Mouse (Mus musculus) liver, adult 2 months (tissue): ENCODE results near the gene Lats1. TPM values are rescaled to one million over a fixed set of nuclear protein-coding genes. Genes with fewer than 3 reads are reported as not detected.
A peak's percentile ranks its signal among the peaks of the same experiment; 100 is the strongest.
"Not testable (repeated sequence)": the region's sequence is repeated elsewhere in the genome, so short reads cannot be mapped to it uniquely, and the experiment has no call there.

Experiments
- DNase-seq: peaks from one replicate; pipeline ENCODE4 v3.0.0-alpha.2; 2011; ENCODE audit warnings: low read depth, low spot score; ENCODE audit errors: extremely low read depth
- H3K27ac ChIP-seq: fragments of 200-500 bp; replicated peaks from 2 replicates; pipeline ENCODE4 v1.5.1; 2012; ENCODE audit warnings: low read depth, mild to moderate bottlenecking, control low read depth, inconsistent platforms, low read length; ENCODE audit not compliant: insufficient read depth
- H3K27me3 ChIP-seq: fragments of 200-500 bp; 2 replicates; pipeline ENCODE4 v1.6.1; 2012; ENCODE audit warnings: mild to moderate bottlenecking, moderate library complexity, low read length, inconsistent platforms; ENCODE audit not compliant: control insufficient read depth, insufficient read depth
- H3K36me3 ChIP-seq: fragments of 200-500 bp; 2 replicates; pipeline ENCODE4 v1.6.1; 2012; ENCODE audit warnings: low read length, inconsistent platforms; ENCODE audit not compliant: control insufficient read depth, insufficient read depth
- H3K4me1 ChIP-seq: fragments of 200-500 bp; 2 replicates; pipeline ENCODE4 v1.6.1; 2011; ENCODE audit warnings: low read length; ENCODE audit not compliant: control insufficient read depth, insufficient read depth
- H3K4me3 ChIP-seq: fragments of 200-500 bp; 2 replicates; pipeline ENCODE4 v1.5.1; 2011; ENCODE audit warnings: low read depth, mild to moderate bottlenecking, control low read depth, low read length, moderate library complexity; ENCODE audit not compliant: insufficient read depth
- H3K79me2 ChIP-seq: fragments of 200-500 bp; 2 replicates; pipeline ENCODE4 v1.6.1; 2012; ENCODE audit warnings: inconsistent platforms, mild to moderate bottlenecking, low read length, moderate library complexity; ENCODE audit not compliant: control insufficient read depth, insufficient read depth
- H3K9ac ChIP-seq: fragments of 200-500 bp; 2 replicates; pipeline ENCODE4 v1.6.1; 2012; ENCODE audit warnings: low read depth, mild to moderate bottlenecking, control low read depth, inconsistent platforms, low read length
- CTCF ChIP-seq: fragments of 200-500 bp; IDR thresholded peaks from 2 replicates; pipeline ENCODE4 v1.5.1; 2011; ENCODE audit warnings: low read depth, low read length, control low read depth
- POLR2A ChIP-seq: fragments of 200-500 bp; IDR thresholded peaks from 2 replicates; pipeline ENCODE4 v1.6.1; 2011; ENCODE audit warnings: low read length, control low read depth; ENCODE audit not compliant: insufficient read depth; ENCODE audit errors: extremely low read depth
- WGBS: fragments of 180-500 bp; shearing (Covaris S2); methylation state at CpG from one replicate; pipeline ENCODE4 v1.1.7; 2018; 5-methylcytosine and 5-hydroxymethylcytosine counted together
- polyA plus RNA-seq: library from polyadenylated mRNA; depleted of rRNA; stranded (reverse); fragments of >200 nt; gene quantifications from 2 replicates; pipeline ENCODE4 v1.2.3, GENCODE M21; 2012
- total RNA-seq: library from RNA; depleted of rRNA; stranded (reverse); fragments of >200 nt; gene quantifications from 2 replicates; pipeline ENCODE4 v1.2.3, GENCODE M21; 2014

The Lats1 gene
- total and polyA plus RNA-seq, 2 experiments, result 6.9 to 9.9 TPM

GRCm38 (mm10) chr10:7727011-7727410, 46.0 kb downstream of the Lats1 start:
- Histone ChIP-seq H3K27ac (no peak overlapping the region), H3K4me1 (peaks cover 4% of the 10 kb centered on the region; the same call in 1 of the 2 replicates), H3K9ac (no peak overlapping the region), H3K27me3 (no peaks in the 10 kb centered on the region), H3K79me2 (peaks cover 24% of the 10 kb centered on the region), H3K4me3 (no peak overlapping the region; the same call in 1 of the 2 replicates), H3K36me3 (no peaks in the 10 kb centered on the region)
- DNase-seq, result peak; percentile 59
- 8% methylated on average over 3 of the region's 3 CpGs for WGBS
- TF ChIP-seq POLR2A, result no peak
- no peak for TF ChIP-seq CTCF

- Histone ChIP-seq H3K9ac (no peak overlapping the region), H3K4me3 (no peak overlapping the region), H3K79me2 (peaks cover 24% of the 10 kb centered on the region), H3K4me1 (peaks cover 4% of the 10 kb centered on the region), H3K27me3 (no peaks in the 10 kb centered on the region), H3K27ac (no peak overlapping the region), H3K36me3 (no peaks in the 10 kb centered on the region)
- DNase-seq, result no peak
- no peak for TF ChIP-seq POLR2A
- TF ChIP-seq CTCF, result no peak
These were observed 50.6 kb downstream of the Lats1 start for GRCm38 (mm10) chr10:7731582-7731981.

GRCm38 (mm10) chr10:7737122-7737521, 56.1 kb downstream of the Lats1 start:
- Histone ChIP-seq H3K4me1 (peaks cover 10% of the 10 kb centered on the region), H3K4me3 (no peak overlapping the region), H3K27me3 (no peaks in the 10 kb centered on the region), H3K9ac (no peak overlapping the region), H3K79me2 (peaks cover 2% of the 10 kb centered on the region; the same call in 1 of the 2 replicates), H3K27ac (no peak overlapping the region), H3K36me3 (peaks cover 3% of the 10 kb centered on the region)
- peak; percentile 98 for DNase-seq
- no peak for TF ChIP-seq CTCF
- no peak for TF ChIP-seq POLR2A

GRCm38 (mm10) chr10:7737914-7738313, 56.9 kb downstream of the Lats1 start:
- no peak overlapping the region for H3K9ac ChIP-seq
- no peaks in the 10 kb centered on the region for H3K27me3 ChIP-seq
- 53% methylated on average over 3 of the region's 3 CpGs for WGBS
- peaks cover 6% of the 10 kb centered on the region for H3K36me3 ChIP-seq
- no peak overlapping the region for H3K4me3 ChIP-seq
- H3K27ac ChIP-seq, result no peak overlapping the region
- DNase-seq, result no peak
- TF ChIP-seq POLR2A (no peak), CTCF (no peak)
- H3K4me1 ChIP-seq, result peaks cover 10% of the 10 kb centered on the region
- H3K79me2 ChIP-seq, result peaks cover 2% of the 10 kb centered on the region; the same call in 1 of the 2 replicates

- H3K4me3 ChIP-seq, H3K4me1 ChIP-seq, H3K9ac ChIP-seq, DNase-seq, H3K27ac ChIP-seq, H3K27me3 ChIP-seq, H3K79me2 ChIP-seq: not testable (repeated sequence)
- 96% methylated on average over 6 of the region's 6 CpGs for WGBS
- peaks cover 32% of the 10 kb centered on the region for H3K36me3 ChIP-seq
These were observed 64.5 kb downstream of the Lats1 start for GRCm38 (mm10) chr10:7745528-7745927.

- DNase-seq, result no peak
- H3K27me3 ChIP-seq, result no peaks in the 10 kb centered on the region
- TF ChIP-seq POLR2A (no peak), CTCF (no peak)
- H3K4me3 ChIP-seq, result no peak overlapping the region
- no peak overlapping the region for H3K9ac ChIP-seq
- H3K4me1 ChIP-seq, result no peaks in the 10 kb centered on the region
- no peaks in the 10 kb centered on the region for H3K79me2 ChIP-seq
- 84% methylated on average over 6 of the region's 6 CpGs for WGBS
- H3K27ac ChIP-seq, result no peak overlapping the region
- H3K36me3 ChIP-seq, result peaks cover 40% of the 10 kb centered on the region
These were observed 67.7 kb downstream of the Lats1 start for GRCm38 (mm10) chr10:7748752-7749151.
